Mouse (Mus musculus) erythroblast, embryonic 14.5 days (primary cell): ENCODE results near the gene Spin2e. TPM values are rescaled to one million over a fixed set of nuclear protein-coding genes. Genes with fewer than 3 reads are reported as not detected.
"Not testable (repeated sequence)": the region's sequence is repeated elsewhere in the genome, so short reads cannot be mapped to it uniquely, and the experiment has no call there.

Source experiments
- H3K27me3 ChIP-seq: 2 replicates; pipeline ENCODE4 v1.6.1; 2012; ENCODE audit warnings: inconsistent platforms; ENCODE audit not compliant: control insufficient read depth
- H3K36me3 ChIP-seq: 2 replicates; pipeline ENCODE4 v1.6.1; 2012; ENCODE audit warnings: mild to moderate bottlenecking, inconsistent platforms; ENCODE audit not compliant: control insufficient read depth
- H3K4me1 ChIP-seq: 2 replicates; pipeline ENCODE4 v1.6.1; 2012; ENCODE audit warnings: inconsistent platforms; ENCODE audit not compliant: control insufficient read depth
- H3K4me3 ChIP-seq: replicated peaks from 2 replicates; pipeline ENCODE3; 2012; ENCODE audit warnings: moderate library complexity, mild to moderate bottlenecking, inconsistent platforms
- H3K9me3 ChIP-seq: 2 replicates; pipeline ENCODE4 v1.6.1; 2012; ENCODE audit warnings: low read length, inconsistent platforms, mixed read lengths; ENCODE audit not compliant: control insufficient read depth
- polyA plus RNA-seq: library from polyadenylated mRNA; stranded (reverse); fragments of >175 nt; gene quantifications from 2 replicates; pipeline ENCODE4 v1.2.3, GENCODE M21; 2012

Gene Spin2e
- not detected in 2 replicates for polyA plus RNA-seq

DNA sequence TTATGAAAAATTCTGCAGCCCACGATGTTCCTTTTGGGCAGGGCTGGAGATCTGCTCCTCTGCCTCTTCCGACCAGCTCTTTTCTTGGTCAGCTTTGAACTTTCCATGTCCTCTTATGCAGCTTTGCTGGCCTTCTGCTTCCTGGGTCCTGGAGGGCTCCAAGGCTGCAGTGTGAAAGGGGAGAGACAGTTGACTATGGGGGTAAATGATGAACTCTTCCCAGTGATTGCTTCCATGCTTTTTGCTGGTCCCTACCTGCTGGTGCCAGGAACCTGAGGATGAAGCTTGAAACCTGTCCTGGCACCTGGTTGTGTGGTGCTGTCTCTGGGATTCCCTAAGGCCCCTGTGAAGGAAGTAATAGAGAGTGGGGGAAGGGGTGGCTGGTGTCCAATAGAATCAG lies at the start of gene Spin2e:
Spin2e (minus strand) TSS at position 101 of the 400 bp plus-strand sequence.
- not testable (repeated sequence) for H3K4me1 ChIP-seq, H3K4me3 ChIP-seq, H3K27me3 ChIP-seq, H3K9me3 ChIP-seq, H3K36me3 ChIP-seq

DNA sequence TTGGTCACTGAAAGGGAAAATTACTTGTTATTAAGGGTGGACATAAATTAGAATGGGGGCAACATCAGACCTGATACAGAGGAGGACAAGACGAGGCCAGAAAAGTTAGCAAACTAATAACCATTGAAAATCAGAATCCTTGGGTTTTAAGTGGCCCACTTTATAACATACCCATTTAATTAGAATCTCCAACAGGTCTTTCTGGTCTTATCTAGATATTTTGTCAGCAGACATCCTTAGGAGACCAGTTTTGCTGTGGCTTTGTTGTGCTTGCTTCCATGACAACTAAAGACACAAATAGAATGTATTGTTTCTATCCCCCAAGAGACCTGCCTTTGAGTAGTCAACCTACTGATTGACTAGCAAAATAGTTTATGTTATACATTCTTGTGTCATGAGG lies 44.5 kb downstream of the Spin2e start, which contains the start of gene Gm21883:
Gm21883 (minus strand) TSS at position 101 of the 400 bp plus-strand sequence.
- not testable (repeated sequence) for H3K4me1 ChIP-seq, H3K9me3 ChIP-seq, H3K4me3 ChIP-seq, H3K27me3 ChIP-seq, H3K36me3 ChIP-seq

Other genes with a start within 250 kb of the Spin2e start
- gene Btbd35f19, start 235.0 kb downstream of the Spin2e start, polyA plus RNA-seq, result not detected in 2 replicates
- gene Gm21883, start 44.6 kb downstream of the Spin2e start, polyA plus RNA-seq, result not detected in 2 replicates
- not detected in 2 replicates for gene Btbd35f25, start 98.2 kb upstream of the Spin2e start, polyA plus RNA-seq